Mouse (Mus musculus) monocyte, adult 5-6 weeks (primary cell): Measurements from ENCODE around the gene Acoxl. TPM values are rescaled to one million over a fixed set of nuclear protein-coding genes. Genes with fewer than 3 reads are reported as not detected.

Source experiments
- ATAC-seq: fragments of 153-309, 156-312 bp; replicated peaks from 2 replicates; pipeline ENCODE4 v1.8.0; 2017; ENCODE audit warnings: mild to moderate bottlenecking; ENCODE audit not compliant: low TSS enrichment, insufficient number of reproducible peaks, severe bottlenecking, poor library complexity, low FRiP score
- total RNA-seq: library from RNA; stranded (forward); fragments of 200-1000, 200-491, 200-594 nt; gene quantifications from 3 replicates; pipeline ENCODE4 v1.2.3, GENCODE M21; 2017

Gene Acoxl
- total RNA-seq, 1 experiment from 2014 or later: not detected

GRCm38 (mm10) chr2:128172266-128172665 is 333.6 kb downstream of the Acoxl start:
- ATAC-seq: no peak

Other genes starting within 250 kb of the Acoxl start
- 0.64 TPM in 1 of 3 replicates, not detected in the others for gene Mal, start 182.2 kb upstream of the Acoxl start, total RNA-seq
- gene Mall, start 108.9 kb upstream of the Acoxl start, total RNA-seq: not detected in 3 replicates
- gene Nphp1, start 50.0 kb upstream of the Acoxl start, total RNA-seq: not detected in 3 replicates
- 6.4 to 10.0 TPM (median 7.1 TPM) in 3 replicates for gene Mtln, start 46.4 kb upstream of the Acoxl start, total RNA-seq
- 0.32 to 2.3 TPM (median 0.68 TPM) in 3 replicates for gene Bub1, start 7.0 kb upstream of the Acoxl start, total RNA-seq